Mouse (Mus musculus) spleen, embryonic (tissue): ENCODE data around the gene Hepacam2.
"Not testable (repeated sequence)": the region's sequence is repeated elsewhere in the genome, so short reads cannot be mapped to it uniquely, and the experiment has no call there.

Experiments
- CTCF ChIA-PET: fragments of 350-600 bp; sonication (Branson Sonifier 250); formaldehyde crosslinking; loops from one replicate; lab custom pipeline; 2022; lab: Charles Lee

Hepacam2 gene

GRCm38 (mm10) chr6:3468627-3469026 is 29.5 kb downstream of the Hepacam2 start:
- CTCF ChIA-PET, result no interaction called here

DNA sequence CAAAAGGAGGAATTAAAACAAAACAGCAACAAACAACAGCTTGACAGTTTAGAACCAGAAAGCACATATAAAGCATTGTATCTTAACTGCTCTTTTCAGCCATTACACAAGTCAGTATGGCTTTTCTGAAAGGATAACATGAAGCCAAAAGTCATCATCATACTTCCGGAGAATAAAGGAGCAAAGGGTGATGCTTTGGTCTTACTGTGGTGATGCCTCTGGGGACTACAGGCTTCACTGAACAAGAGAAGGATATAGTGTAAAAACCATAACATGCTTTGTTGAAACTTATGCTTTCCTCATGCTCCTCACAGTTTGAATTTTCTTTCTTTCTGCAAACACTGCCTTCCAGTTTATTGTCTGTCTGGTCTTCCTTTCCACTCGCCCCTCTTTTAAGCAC is 34.5 kb downstream of the Hepacam2 start:
- CTCF ChIA-PET, result no interaction called here

GRCm38 (mm10) chr6:3463026-3463425 is 35.1 kb downstream of the Hepacam2 start:
- CTCF ChIA-PET, result no interaction called here

DNA sequence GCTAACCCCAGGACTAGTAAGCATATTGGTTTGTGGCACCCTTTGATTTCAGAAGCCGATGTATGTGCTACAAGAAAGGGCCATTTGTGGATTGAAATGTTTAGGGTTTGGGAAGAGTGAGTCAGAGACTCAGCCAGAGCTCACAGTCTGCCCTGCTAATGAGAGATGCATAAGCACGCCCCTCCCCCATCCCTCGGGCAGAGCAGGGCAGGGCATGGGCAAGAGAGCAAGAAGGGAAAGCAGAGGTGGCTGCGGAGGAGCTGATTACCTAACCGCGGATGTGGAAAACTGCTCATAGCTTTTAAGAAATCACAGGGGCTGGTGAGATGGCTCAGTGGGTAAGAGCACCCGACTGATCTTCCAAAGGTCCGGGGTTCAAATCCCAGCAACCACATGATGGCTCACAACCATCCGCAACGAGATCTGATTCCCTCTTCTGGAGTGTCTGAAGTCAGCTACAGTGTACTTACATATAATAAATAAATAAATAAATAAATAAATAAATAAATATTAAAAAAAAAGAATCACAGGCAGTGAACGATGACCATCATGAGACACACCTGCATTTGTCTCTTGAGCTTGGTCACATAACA is 42.1 kb downstream of the Hepacam2 start:
- CTCF ChIA-PET, result interaction anchor here (0.6 kb wide), 1 partner anchor 18 kb away, joined by 7 read pairs; no protein-coding TSS in a partner anchor

GRCm38 (mm10) chr6:3454421-3454820 is 43.7 kb downstream of the Hepacam2 start:
- CTCF ChIA-PET, result no interaction called here

DNA sequence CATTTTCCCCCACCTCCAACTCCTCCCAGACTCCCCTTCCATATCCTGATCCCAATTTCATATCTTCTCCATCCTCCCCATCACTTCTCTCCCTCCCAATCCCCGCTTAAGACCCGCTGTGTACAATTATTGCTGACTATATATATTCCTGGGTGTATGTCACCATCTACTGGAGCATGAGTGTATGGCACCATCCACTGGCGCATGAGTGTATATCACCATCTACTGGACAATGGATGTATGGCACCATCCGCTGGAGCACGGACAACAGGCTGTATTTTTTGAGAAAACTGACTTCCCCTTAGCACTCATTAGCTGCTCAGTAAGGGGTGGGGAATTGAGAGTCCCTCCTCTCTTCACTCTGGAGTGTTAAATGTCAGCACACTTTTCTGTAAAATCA is 50.7 kb downstream of the Hepacam2 start:
- CTCF ChIA-PET, result no interaction called here

DNA sequence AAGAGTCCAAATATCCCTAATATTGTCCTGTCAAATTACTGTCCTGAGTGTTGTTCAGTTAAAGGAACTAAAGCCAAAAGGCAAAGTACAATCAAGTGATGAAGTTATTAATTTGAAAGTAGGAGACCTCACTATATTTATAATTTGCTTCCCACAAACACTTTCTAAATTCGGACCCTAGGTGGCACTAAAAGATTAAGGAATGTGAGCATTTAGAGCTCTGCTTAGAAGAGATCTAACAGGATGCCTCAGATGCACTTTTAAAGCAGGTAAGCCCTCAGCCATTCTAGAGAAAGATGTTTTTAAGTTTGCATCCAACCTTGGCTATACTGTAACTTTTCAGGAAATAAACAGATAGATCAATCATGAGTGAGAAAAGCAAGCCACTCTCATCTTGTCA is 54.2 kb downstream of the Hepacam2 start:
- CTCF ChIA-PET, result no interaction called here

DNA sequence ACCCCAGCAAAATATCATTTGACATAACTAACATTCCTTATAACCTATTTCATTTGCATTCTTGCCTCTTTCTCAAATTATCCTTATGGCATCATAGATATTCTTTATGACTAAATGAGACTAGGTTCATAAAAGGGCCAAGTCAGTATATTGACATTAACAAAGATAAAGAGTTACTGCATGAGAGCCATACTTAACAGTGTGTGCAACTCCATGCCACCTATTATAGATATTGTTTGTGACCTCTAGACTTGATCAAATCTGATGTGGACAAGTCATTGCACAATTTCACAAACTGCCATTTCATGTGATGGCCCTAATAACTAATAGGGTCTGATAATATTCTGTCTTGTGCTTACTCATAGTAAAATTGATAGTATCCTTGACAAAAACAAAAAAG is 62.0 kb downstream of the Hepacam2 start:
- CTCF ChIA-PET, result no interaction called here

- CTCF ChIA-PET, result not testable (repeated sequence)
These were observed 67.1 kb downstream of the Hepacam2 start for GRCm38 (mm10) chr6:3430976-3431375.

GRCm38 (mm10) chr6:3427047-3427446 is 71.1 kb downstream of the Hepacam2 start:
- CTCF ChIA-PET, result no interaction called here

- CTCF ChIA-PET, result not testable (repeated sequence)
These were observed 72.8 kb downstream of the Hepacam2 start for GRCm38 (mm10) chr6:3425333-3425732.

GRCm38 (mm10) chr6:3424613-3425277 is 73.4 kb downstream of the Hepacam2 start:
- CTCF ChIA-PET, result not testable (repeated sequence)
